Mouse (Mus musculus) testis, adult 2 months (tissue): ENCODE measurements around the gene Olfr1188. TPM values are rescaled to one million over a fixed set of nuclear protein-coding genes. Genes with fewer than 3 reads are reported as not detected.
"Not testable (repeated sequence)": the region's sequence is repeated elsewhere in the genome, so short reads cannot be mapped to it uniquely, and the experiment has no call there.

Source experiments
- H3K27ac ChIP-seq: fragments of 200-500 bp; 2 replicates; pipeline ENCODE4 v1.5.1; 2012; ENCODE audit warnings: low read depth, low read length; ENCODE audit not compliant: control insufficient read depth, insufficient read depth
- H3K27me3 ChIP-seq: fragments of 200-500 bp; 2 replicates; pipeline ENCODE4 v1.6.1; 2012; ENCODE audit warnings: mild to moderate bottlenecking, low read length, moderate library complexity; ENCODE audit not compliant: control insufficient read depth, insufficient read depth
- H3K36me3 ChIP-seq: fragments of 200-500 bp; 2 replicates; pipeline ENCODE4 v1.6.1; 2012; ENCODE audit warnings: mild to moderate bottlenecking, low read length; ENCODE audit not compliant: control insufficient read depth, insufficient read depth
- H3K4me1 ChIP-seq: fragments of 200-500 bp; 2 replicates; pipeline ENCODE4 v1.6.1; 2012; ENCODE audit warnings: low read length; ENCODE audit not compliant: control insufficient read depth, insufficient read depth
- H3K4me3 ChIP-seq: fragments of 200-500 bp; 2 replicates; pipeline ENCODE4 v1.5.1; 2012; ENCODE audit warnings: low read depth, mild to moderate bottlenecking, low read length, moderate library complexity, mixed read lengths; ENCODE audit not compliant: control insufficient read depth
- CTCF ChIP-seq: fragments of 200-500 bp; IDR thresholded peaks from 2 replicates; pipeline ENCODE4 v1.5.1; 2012; ENCODE audit warnings: low read depth, mild to moderate bottlenecking, inconsistent platforms, low read length, moderate library complexity; ENCODE audit not compliant: control insufficient read depth, insufficient read depth, insufficient replicate concordance
- POLR2A ChIP-seq: fragments of 200-500 bp; IDR thresholded peaks from 2 replicates; pipeline ENCODE4 v1.6.1; 2012; ENCODE audit warnings: low read depth, mild to moderate bottlenecking, inconsistent platforms, low read length, moderate library complexity; ENCODE audit not compliant: control insufficient read depth
- polyA plus RNA-seq: library from polyadenylated mRNA; depleted of rRNA; stranded (reverse); fragments of >200 nt; gene quantifications from 2 replicates; pipeline ENCODE4 v1.2.3, GENCODE M21; 2012; rRNA removed

Olfr1188 gene
- not detected in 2 replicates for polyA plus RNA-seq

GRCm38 (mm10) chr2:88556635-88557034, at the start of gene Olfr1188:
Gene Olfr1188 (plus strand): TSS chr2:88556935.
- no peaks in the 10 kb centered on the region for H3K4me1 ChIP-seq
- no peaks in the 10 kb centered on the region for H3K27me3 ChIP-seq
- H3K4me3 ChIP-seq = no peak within 1 kb of the TSS
- no peak within 1 kb of the TSS for H3K27ac ChIP-seq
- H3K36me3 ChIP-seq = no peaks in the 10 kb centered on the region
- no peak for TF ChIP-seq POLR2A
- no peak for TF ChIP-seq CTCF

- Histone ChIP-seq H3K4me3 (no peak within 1 kb of the TSS), H3K27me3 (no peaks in the 10 kb centered on the region), H3K36me3 (no peaks in the 10 kb centered on the region), H3K27ac (no peak within 1 kb of the TSS), H3K4me1 (no peaks in the 10 kb centered on the region)
- TF ChIP-seq POLR2A (no peak), CTCF (no peak)
These were observed 38.5 kb upstream of the Olfr1188 start, which contains the start of gene Olfr1186 for GRCm38 (mm10) chr2:88518251-88518650. Gene Olfr1186 (plus strand): TSS chr2:88518551.

GRCm38 (mm10) chr2:88525720-88526119, 31.0 kb upstream of the Olfr1188 start:
- H3K4me3 ChIP-seq = no peak overlapping the region
- H3K4me1 ChIP-seq = no peaks in the 10 kb centered on the region
- H3K36me3 ChIP-seq = no peaks in the 10 kb centered on the region
- H3K27me3 ChIP-seq = no peaks in the 10 kb centered on the region
- TF ChIP-seq POLR2A (no peak), CTCF (no peak)
- H3K27ac ChIP-seq = no peak overlapping the region

GRCm38 (mm10) chr2:88572696-88573095, 16.0 kb downstream of the Olfr1188 start:
- not testable (repeated sequence) for H3K4me1 ChIP-seq, H3K27ac ChIP-seq, H3K36me3 ChIP-seq, H3K4me3 ChIP-seq, H3K27me3 ChIP-seq

GRCm38 (mm10) chr2:88586154-88586553, 29.4 kb downstream of the Olfr1188 start, which contains the start of gene Olfr1189:
Gene Olfr1189 (plus strand): TSS chr2:88586454.
- TF ChIP-seq POLR2A (no peak), CTCF (no peak)
- H3K4me3 ChIP-seq = no peak within 1 kb of the TSS
- no peaks in the 10 kb centered on the region for H3K4me1 ChIP-seq
- no peaks in the 10 kb centered on the region for H3K27me3 ChIP-seq
- H3K36me3 ChIP-seq = no peaks in the 10 kb centered on the region
- H3K27ac ChIP-seq = no peak within 1 kb of the TSS

Other genes with a start within 250 kb of the Olfr1188 start
- gene Olfr1174-ps, start 241.8 kb upstream of the Olfr1188 start, polyA plus RNA-seq = not detected in 2 replicates
- gene Olfr1175-ps, start 229.7 kb upstream of the Olfr1188 start, polyA plus RNA-seq = not detected in 2 replicates
- not detected in 2 replicates for gene Olfr1176, start 220.2 kb upstream of the Olfr1188 start, polyA plus RNA-seq
- not detected in 2 replicates for gene Olfr1177-ps, start 210.4 kb upstream of the Olfr1188 start, polyA plus RNA-seq
- not detected in 2 replicates for gene Olfr1178, start 169.9 kb upstream of the Olfr1188 start, polyA plus RNA-seq
- gene Olfr1179, start 150.5 kb upstream of the Olfr1188 start, polyA plus RNA-seq = not detected in 2 replicates
- not detected in 2 replicates for gene Olfr1180, start 137.8 kb upstream of the Olfr1188 start, polyA plus RNA-seq
- gene Olfr1181, start 130.8 kb upstream of the Olfr1188 start, polyA plus RNA-seq = not detected in 2 replicates
- not detected in 2 replicates for gene Gm13757, start 107.8 kb upstream of the Olfr1188 start, polyA plus RNA-seq
- 0.04 TPM in 1 of 2 replicates, not detected in the other for gene Olfr1183, start 102.1 kb upstream of the Olfr1188 start, polyA plus RNA-seq
- not detected in 2 replicates for gene Olfr1184, start 73.3 kb upstream of the Olfr1188 start, polyA plus RNA-seq
- not detected in 2 replicates for gene Olfr1185-ps1, start 63.6 kb upstream of the Olfr1188 start, polyA plus RNA-seq
- not detected in 2 replicates for gene Olfr1186, start 38.4 kb upstream of the Olfr1188 start, polyA plus RNA-seq
- gene Olfr1189, start 29.5 kb downstream of the Olfr1188 start, polyA plus RNA-seq = not detected in 2 replicates
- not detected in 2 replicates for gene Olfr1191-ps1, start 83.6 kb downstream of the Olfr1188 start, polyA plus RNA-seq
- 0.06 TPM in 1 of 2 replicates, not detected in the other for gene Olfr1192-ps1, start 91.6 kb downstream of the Olfr1188 start, polyA plus RNA-seq
- not detected in 2 replicates for gene Olfr1193, start 118.7 kb downstream of the Olfr1188 start, polyA plus RNA-seq
- gene Olfr1195, start 132.3 kb downstream of the Olfr1188 start, polyA plus RNA-seq = not detected in 2 replicates
- not detected in 2 replicates for gene Olfr1196, start 147.7 kb downstream of the Olfr1188 start, polyA plus RNA-seq
- gene Olfr1197, start 175.4 kb downstream of the Olfr1188 start, polyA plus RNA-seq = not detected in 2 replicates
- gene Olfr1198, start 194.4 kb downstream of the Olfr1188 start, polyA plus RNA-seq = not detected in 2 replicates
- not detected in 2 replicates for gene Olfr1199, start 203.5 kb downstream of the Olfr1188 start, polyA plus RNA-seq
- not detected in 2 replicates for gene Olfr1200, start 213.6 kb downstream of the Olfr1188 start, polyA plus RNA-seq
- gene Olfr1201, start 236.1 kb downstream of the Olfr1188 start, polyA plus RNA-seq = not detected in 2 replicates